Mouse (Mus musculus): ENCODE measurements around the gene Ajap1.

The Ajap1 gene

GRCm38 (mm10) chr4:153482459-153483338 lies at the start of gene Ajap1:
Ajap1 (minus strand) TSS chr4:153482811.
- DNase-seq (ENCODE audit: low spot score) = no peak

GRCm38 (mm10) chr4:153530536-153530935 lies 47.9 kb upstream of the Ajap1 start:
- DNase-seq (ENCODE audit: low spot score) = no peak

- no peak for DNase-seq (ENCODE audit: low spot score)
Measured at GRCm38 (mm10) chr4:153521601-153522000, 39.0 kb upstream of the Ajap1 start.

GRCm38 (mm10) chr4:153519888-153520287 lies 37.3 kb upstream of the Ajap1 start:
- DNase-seq (ENCODE audit: low spot score) = no peak

- DNase-seq (ENCODE audit: low spot score) = no peak
Measured at GRCm38 (mm10) chr4:153519289-153519688, 36.7 kb upstream of the Ajap1 start.

GRCm38 (mm10) chr4:153515786-153516185 lies 33.2 kb upstream of the Ajap1 start:
- no peak for DNase-seq (ENCODE audit: low spot score)

- DNase-seq (ENCODE audit: low spot score) = no peak
Measured at GRCm38 (mm10) chr4:153514071-153514470, 31.5 kb upstream of the Ajap1 start.

GRCm38 (mm10) chr4:153511530-153511929 lies 28.9 kb upstream of the Ajap1 start:
- DNase-seq (ENCODE audit: low spot score) = no peak

- no peak for DNase-seq (ENCODE audit: low spot score)
Measured at GRCm38 (mm10) chr4:153501936-153502335, 19.3 kb upstream of the Ajap1 start.

- DNase-seq (ENCODE audit: low spot score) = no peak
Measured at GRCm38 (mm10) chr4:153492444-153492843, 9.8 kb upstream of the Ajap1 start.

- no peak for DNase-seq (ENCODE audit: low spot score)
Measured at GRCm38 (mm10) chr4:153489116-153489515, 6.5 kb upstream of the Ajap1 start.

GRCm38 (mm10) chr4:153485913-153486312 lies 3.3 kb upstream of the Ajap1 start:
- DNase-seq (ENCODE audit: low spot score) = no peak

- DNase-seq (ENCODE audit: low spot score) = no peak
Measured at GRCm38 (mm10) chr4:153484392-153484791, 1.8 kb upstream of the Ajap1 start.

- no peak for DNase-seq (ENCODE audit: low spot score)
Measured at GRCm38 (mm10) chr4:153481361-153482234, 1.0 kb downstream of the Ajap1 start.

GRCm38 (mm10) chr4:153480551-153481262 lies 1.9 kb downstream of the Ajap1 start:
- no peak for DNase-seq (ENCODE audit: low spot score)

GRCm38 (mm10) chr4:153479144-153479543 lies 3.5 kb downstream of the Ajap1 start:
- DNase-seq (ENCODE audit: low spot score) = no peak

GRCm38 (mm10) chr4:153473480-153474252 lies 8.9 kb downstream of the Ajap1 start:
- DNase-seq (ENCODE audit: low spot score) = no peak

GRCm38 (mm10) chr4:153469712-153470111 lies 12.9 kb downstream of the Ajap1 start:
- no peak for DNase-seq (ENCODE audit: low spot score)

- no peak for DNase-seq (ENCODE audit: low spot score)
Measured at GRCm38 (mm10) chr4:153459934-153460333, 22.7 kb downstream of the Ajap1 start.

GRCm38 (mm10) chr4:153459503-153459902 lies 23.1 kb downstream of the Ajap1 start:
- no peak for DNase-seq (ENCODE audit: low spot score)

GRCm38 (mm10) chr4:153458821-153459220 lies 23.8 kb downstream of the Ajap1 start:
- no peak for DNase-seq (ENCODE audit: low spot score)

Measured in spleen, adult 12 weeks (tissue).